ENCODE assay signal across 11 mouse cellular contexts in genomic region chr3:82275822-82276203, GRCm38 (mm10).
DNase-seq lines count a peak whose midpoint lies in the region; ATAC-seq lines count a peak whose summit lies in the region.
"Had no signal": no experiment of that assay in that cellular context is flagged by ENCODE, and none has a peak within 500 bp of the region (broad histone marks: within the 10 kb centered on the region; RNA-seq: fewer than 3 reads in every experiment).

No protein-coding gene starts in this region.

- no peaks in the 10 kb centered on the region for H3K27me3 ChIP-seq in forebrain, embryonic 15.5 days
- no peaks in the 10 kb centered on the region for H3K27me3 ChIP-seq in forebrain, embryonic 11.5 days (ENCODE audit: control insufficient read depth, insufficient read depth, low read length)
- no peaks in the 10 kb centered on the region for H3K27me3 ChIP-seq in kidney, embryonic 14.5 days (ENCODE audit: control insufficient read depth, insufficient read depth, low read length)
- no peaks in the 10 kb centered on the region for H3K27me3 ChIP-seq in neural tube, embryonic 13.5 days
- H3K27me3 ChIP-seq: embryonic facial prominence, embryonic 13.5 days had no signal

- 39% methylated on average over 4 of the region's 4 CpGs for WGBS in forebrain, embryonic 15.5 days
- WGBS in forebrain, embryonic 11.5 days, result 79% methylated on average over 4 of the region's 4 CpGs
- WGBS in kidney, embryonic 14.5 days, result 62% methylated on average over 4 of the region's 4 CpGs
- 55% methylated on average over 4 of the region's 4 CpGs for WGBS in neural tube, embryonic 13.5 days

- no peak overlapping the region for H3K4me2 ChIP-seq in forebrain, embryonic 15.5 days (replicated peaks)
- no peak overlapping the region for H3K4me2 ChIP-seq in forebrain, embryonic 11.5 days (ENCODE audit: low read depth, low read length, severe bottlenecking)
- no peak overlapping the region for H3K4me2 ChIP-seq in kidney, embryonic 14.5 days (replicated peaks; ENCODE audit: low read depth, low read length)
- no peak overlapping the region for H3K4me2 ChIP-seq in neural tube, embryonic 13.5 days
- H3K4me2 ChIP-seq: embryonic facial prominence, embryonic 13.5 days had no signal

- H3K4me3 ChIP-seq in forebrain, embryonic 15.5 days, result no peak overlapping the region
- no peak overlapping the region for H3K4me3 ChIP-seq in forebrain, embryonic 11.5 days (ENCODE audit: low read depth, low read length)
- no peak overlapping the region for H3K4me3 ChIP-seq in kidney, embryonic 14.5 days (ENCODE audit: low read length)
- no peak overlapping the region for H3K4me3 ChIP-seq in neural tube, embryonic 13.5 days
- H3K4me3 ChIP-seq: embryonic facial prominence, embryonic 13.5 days had no signal

- DNase-seq in forebrain, embryonic 11.5 days (ENCODE audit: low spot score), result no peak
- no peak for DNase-seq in kidney, postnatal 36 days
- DNase-seq in neural tube, embryonic 10.5 days (ENCODE audit: extremely low spot score, low spot score), result no peak
- no peak for DNase-seq in adrenal gland, postnatal 4 days (ENCODE audit: low spot score in 2 of 2)
- DNase-seq: cerebellum, adult 9-10 months had no signal

- no peaks in the 10 kb centered on the region for H3K9me3 ChIP-seq in forebrain, embryonic 15.5 days
- H3K9me3 ChIP-seq in forebrain, embryonic 11.5 days (ENCODE audit: control insufficient read depth, low read length), result no peaks in the 10 kb centered on the region
- H3K9me3 ChIP-seq in kidney, embryonic 14.5 days (ENCODE audit: control insufficient read depth, low read length), result no peaks in the 10 kb centered on the region
- no peaks in the 10 kb centered on the region for H3K9me3 ChIP-seq in neural tube, embryonic 13.5 days
- H3K9me3 ChIP-seq: embryonic facial prominence, embryonic 13.5 days had no signal

- no peak overlapping the region for H3K9ac ChIP-seq in forebrain, embryonic 15.5 days (replicated peaks)
- H3K9ac ChIP-seq in forebrain, embryonic 11.5 days (ENCODE audit: low read length), result no peak overlapping the region
- H3K9ac ChIP-seq in kidney, embryonic 14.5 days (ENCODE audit: low read depth, low read length), result no peak overlapping the region
- H3K9ac ChIP-seq in neural tube, embryonic 13.5 days, result no peak overlapping the region
- H3K9ac ChIP-seq: embryonic facial prominence, embryonic 13.5 days had no signal

- peak overlapping the region; percentile 76; the same call in 1 of the 2 replicates for H3K27ac ChIP-seq in forebrain, embryonic 15.5 days (replicated peaks)
- no peak overlapping the region for H3K27ac ChIP-seq in forebrain, embryonic 11.5 days (ENCODE audit: low read depth, low read length)
- H3K27ac ChIP-seq in kidney, embryonic 14.5 days (ENCODE audit: low read depth, low read length), result peak overlapping the region; percentile 51; the same call in 1 of the 2 replicates
- H3K27ac ChIP-seq in neural tube, embryonic 13.5 days (replicated peaks), result no peak overlapping the region
- H3K27ac ChIP-seq: embryonic facial prominence, embryonic 13.5 days; kidney, postnatal 0 days had no signal

- H3K4me1 ChIP-seq in forebrain, embryonic 15.5 days, result peaks cover 17% of the 10 kb centered on the region
- no peaks in the 10 kb centered on the region for H3K4me1 ChIP-seq in forebrain, embryonic 11.5 days (replicated peaks; ENCODE audit: control insufficient read depth, insufficient read depth, low read length)
- no peaks in the 10 kb centered on the region for H3K4me1 ChIP-seq in kidney, embryonic 14.5 days (ENCODE audit: control insufficient read depth, insufficient read depth, low read length)
- peaks cover 20% of the 10 kb centered on the region for H3K4me1 ChIP-seq in neural tube, embryonic 13.5 days (replicated peaks)

- peak; percentile 61; the same call in 1 of the 2 replicates for ATAC-seq in forebrain, embryonic 15.5 days (replicated peaks)
- ATAC-seq in forebrain, embryonic 11.5 days (replicated peaks; ENCODE audit: low FRiP score), result no peak
- ATAC-seq in kidney, embryonic 14.5 days (ENCODE audit: low FRiP score, low TSS enrichment), result no peak
- ATAC-seq in neural tube, embryonic 13.5 days (ENCODE audit: low read depth), result peak; percentile 53; the same call in 1 of the 2 replicates
- ATAC-seq in erythroid progenitor cell, adult 5-6 weeks (replicated peaks; ENCODE audit: low FRiP score, poor library complexity, severe bottlenecking), result no peak

- H3K36me3 ChIP-seq in forebrain, embryonic 15.5 days, result no peaks in the 10 kb centered on the region
- H3K36me3 ChIP-seq in forebrain, embryonic 11.5 days (ENCODE audit: control insufficient read depth, insufficient read depth, low read length), result no peaks in the 10 kb centered on the region
- no peaks in the 10 kb centered on the region for H3K36me3 ChIP-seq in kidney, embryonic 14.5 days (ENCODE audit: control insufficient read depth, insufficient read depth, low read length)
- no peaks in the 10 kb centered on the region for H3K36me3 ChIP-seq in neural tube, embryonic 13.5 days
- H3K36me3 ChIP-seq: embryonic facial prominence, embryonic 13.5 days had no signal

Comparison
In these comparisons a context has a peak if more than half of its experiments do, and no peak if none do; other contexts are left out.
1. ATAC-seq: peak in forebrain, embryonic 15.5 days (single experiment) and neural tube, embryonic 13.5 days (single experiment); none in forebrain, embryonic 11.5 days (single experiment), kidney, embryonic 14.5 days (single experiment) and erythroid progenitor cell, adult 5-6 weeks (single experiment).
2. H3K27ac ChIP-seq: peak in forebrain, embryonic 15.5 days (single experiment) and kidney, embryonic 14.5 days (single experiment); none in forebrain, embryonic 11.5 days (single experiment) and neural tube, embryonic 13.5 days (single experiment).